Mouse (Mus musculus) monocyte, adult 2 months (primary cell): ENCODE results near the gene Acbd7.

Experiments
- DNase-seq, 2 experiments: peaks; one replicate each; pipeline ENCODE4 v3.0.0; 2022; ENCODE audit warnings: low spot score in 2 of 2, low read depth in 1 of 2

Acbd7 gene

DNA sequence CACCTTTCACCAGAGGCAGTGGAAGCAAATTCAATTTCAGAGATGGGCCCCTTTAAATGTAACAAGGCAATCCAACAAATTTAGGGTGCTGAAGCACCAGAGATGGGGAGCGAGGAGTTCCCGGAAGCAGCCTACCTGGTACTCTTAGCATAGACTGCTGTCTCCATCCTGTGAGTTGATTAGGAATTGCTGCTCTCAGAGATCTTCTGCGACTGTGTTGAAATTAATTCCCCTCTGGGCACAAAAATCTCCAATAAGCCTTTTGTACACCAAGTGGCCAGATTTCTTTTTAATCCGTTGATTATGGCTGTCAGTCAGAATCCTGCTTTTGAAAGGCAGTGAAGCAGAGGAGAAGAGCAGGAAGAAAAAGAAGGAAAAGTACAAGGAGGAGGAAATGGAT is 29.2 kb downstream of the Acbd7 start:
- no peak for DNase-seq

GRCm38 (mm10) chr2:3387105-3387860 is 51.3 kb downstream of the Acbd7 start:
- no peak for DNase-seq
